Mouse (Mus musculus) embryo, embryonic 11.5 days (tissue): ENCODE results near the gene H6pd.

Source experiments
- DNase-seq: peaks from one replicate; pipeline ENCODE4 v3.0.0-alpha.2; 2012; ENCODE audit warnings: low read depth, low spot score

Gene H6pd

GRCm38 (mm10) chr4:149942831-149943741, 65.7 kb downstream of the H6pd start:
- DNase-seq, result no peak

GRCm38 (mm10) chr4:149941067-149941755, 67.6 kb downstream of the H6pd start:
- DNase-seq, result no peak

- DNase-seq, result no peak
Observed at GRCm38 (mm10) chr4:149938701-149939100, 70.1 kb downstream of the H6pd start.

- no peak for DNase-seq
Observed at GRCm38 (mm10) chr4:149936921-149937320, 71.9 kb downstream of the H6pd start.

GRCm38 (mm10) chr4:149935470-149935869, 73.4 kb downstream of the H6pd start:
- no peak for DNase-seq

- no peak for DNase-seq
Observed at GRCm38 (mm10) chr4:149933519-149934245, 75.1 kb downstream of the H6pd start.

GRCm38 (mm10) chr4:149933025-149933424, 75.8 kb downstream of the H6pd start:
- DNase-seq, result no peak

- no peak for DNase-seq
Observed at GRCm38 (mm10) chr4:149932108-149932815, 76.6 kb downstream of the H6pd start.

GRCm38 (mm10) chr4:149930755-149931154, 78.1 kb downstream of the H6pd start:
- DNase-seq, result no peak
